Mouse (Mus musculus) CH12.LX (cell line): ENCODE measurements around the gene Ccnk.

Experiments
- CTCF ChIP-seq, 2 experiments: IDR thresholded peaks in 1 of 2; conservative IDR thresholded peaks in 1 of 2; 2 replicates each; pipeline ENCODE4 v1.5.1; 2011 to 2012; ENCODE audit warnings: low read depth in 2 of 2, low read length in 2 of 2, improper control_type of control experiment in 1 of 2, inconsistent platforms in 1 of 2, mild to moderate bottlenecking in 1 of 2, moderate library complexity in 1 of 2
- GABPA ChIP-seq: IDR thresholded peaks from 2 replicates; pipeline ENCODE4 v1.6.1; 2012; ENCODE audit warnings: low read depth, low read length, improper control_type of control experiment, inconsistent platforms; ENCODE audit not compliant: insufficient replicate concordance
- HCFC1 ChIP-seq: IDR thresholded peaks from 2 replicates; pipeline ENCODE4 v1.6.1; 2012; ENCODE audit warnings: low read depth, mild to moderate bottlenecking, inconsistent platforms, low read length, improper control_type of control experiment
- JUN ChIP-seq: IDR thresholded peaks from 2 replicates; pipeline ENCODE4 v1.6.1; 2011; ENCODE audit warnings: low read depth, mild to moderate bottlenecking, low read length, improper control_type of control experiment, moderate library complexity; ENCODE audit not compliant: insufficient read depth
- JUND ChIP-seq: conservative IDR thresholded peaks from 2 replicates; pipeline ENCODE4 v1.6.1; 2011; ENCODE audit warnings: low read depth, low read length, improper control_type of control experiment
- KAT2A ChIP-seq: IDR thresholded peaks from 2 replicates; pipeline ENCODE4 v1.6.1; 2012; ENCODE audit warnings: low read length, improper control_type of control experiment, inconsistent platforms; ENCODE audit not compliant: insufficient replicate concordance
- POLR2A ChIP-seq: IDR thresholded peaks from 2 replicates; pipeline ENCODE4 v1.6.1; 2011; ENCODE audit warnings: low read depth, mild to moderate bottlenecking, improper control_type of control experiment, low read length
- RCOR1 ChIP-seq: conservative IDR thresholded peaks from 2 replicates; pipeline ENCODE4 v1.6.1; 2012; ENCODE audit warnings: low read depth, mild to moderate bottlenecking, inconsistent platforms, low read length, improper control_type of control experiment
- TCF12 ChIP-seq: IDR thresholded peaks from 2 replicates; pipeline ENCODE4 v1.6.1; 2014; ENCODE audit warnings: low read depth, mild to moderate bottlenecking, inconsistent platforms, low read length, improper control_type of control experiment

DNA sequence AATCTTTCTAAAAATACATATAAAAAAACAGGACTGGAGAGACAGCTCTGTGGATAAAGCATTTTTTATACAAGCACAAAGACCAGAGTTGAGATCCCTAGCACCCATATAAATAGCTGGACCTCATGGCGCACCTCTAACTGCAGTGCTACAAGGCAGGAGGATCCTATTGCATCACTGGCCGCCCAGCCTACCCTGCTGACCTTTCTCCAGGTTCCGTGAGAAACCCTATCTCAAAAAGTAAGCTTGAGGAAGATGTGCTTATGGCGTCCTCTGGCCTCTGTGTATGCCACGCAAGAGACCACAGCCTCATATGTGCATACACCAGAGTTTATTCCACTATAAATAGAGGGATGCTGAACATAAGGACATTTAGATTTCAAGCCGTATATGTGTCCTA, 2.3 kb downstream of the Ccnk start:
- TF ChIP-seq POLR2A, result no peak
- no peak for TF ChIP-seq CTCF (conservative IDR thresholded peaks at IDR 0.05 in 1 of 2, IDR thresholded peaks at IDR 0.05 in 1 of 2; ENCODE audit: low read depth in 2 of 2, low read length in 2 of 2)
- no peak for TF ChIP-seq JUND
- TF ChIP-seq HCFC1, result no peak
- no peak for TF ChIP-seq RCOR1
- TF ChIP-seq KAT2A, result no peak
- no peak for TF ChIP-seq TCF12
- TF ChIP-seq GABPA, result no peak
- TF ChIP-seq JUN, result no peak
